22 mouse cellular contexts compared by ENCODE assay signal in genomic region chr13:103576856-103577255, GRCm38 (mm10).
DNase-seq lines count a peak whose midpoint lies in the region; ATAC-seq and TF ChIP-seq lines count a peak whose summit lies in the region.
"Had no signal": no experiment of that assay in that cellular context is flagged by ENCODE, and none has a peak within 500 bp of the region (broad histone marks: within the 10 kb centered on the region; RNA-seq: fewer than 3 reads in every experiment).

No protein-coding gene starts in this region.

- H3K9ac ChIP-seq in embryonic facial prominence, embryonic 14.5 days (ENCODE audit: low read depth, low read length) = no peak overlapping the region
- no peak overlapping the region for H3K9ac ChIP-seq in heart, embryonic 12.5 days
- H3K9ac ChIP-seq in limb, embryonic 14.5 days (ENCODE audit: low read depth, low read length, severe bottlenecking) = no peak overlapping the region

- no peaks in the 10 kb centered on the region for H3K27me3 ChIP-seq in embryonic facial prominence, embryonic 14.5 days (replicated peaks; ENCODE audit: control insufficient read depth, insufficient read depth, low read length)
- no peaks in the 10 kb centered on the region for H3K27me3 ChIP-seq in embryonic facial prominence, embryonic 10.5 days (replicated peaks; ENCODE audit: low read depth, poor library complexity, severe bottlenecking)
- no peaks in the 10 kb centered on the region for H3K27me3 ChIP-seq in heart, embryonic 12.5 days (replicated peaks)
- H3K27me3 ChIP-seq in limb, embryonic 14.5 days (ENCODE audit: control insufficient read depth, insufficient read depth, low read length) = no peaks in the 10 kb centered on the region
- no peaks in the 10 kb centered on the region for H3K27me3 ChIP-seq in limb, embryonic 10.5 days (ENCODE audit: low read depth, poor library complexity, severe bottlenecking)
- H3K27me3 ChIP-seq: CH12.LX, Patski had no signal

- no peak for ATAC-seq in embryonic facial prominence, embryonic 14.5 days (ENCODE audit: low read depth)
- ATAC-seq in heart, embryonic 12.5 days (ENCODE audit: insufficient number of reproducible peaks, low FRiP score) = no peak
- 0 out of 2 replicates have a peak, but pooled peaks have one; percentile 47 for ATAC-seq in limb, embryonic 14.5 days (ENCODE audit: low FRiP score, low read depth)
- ATAC-seq: activated CD4-positive, CD25-positive, alpha-beta regulatory T cell, adult 4 months; CD4-positive, CD25-positive, alpha-beta regulatory T cell, adult 4 months; Patski had no signal

- WGBS in embryonic facial prominence, embryonic 14.5 days = 29% methylated on average over 4 of the region's 4 CpGs
- WGBS in embryonic facial prominence, embryonic 10.5 days = 60% methylated on average over 4 of the region's 4 CpGs
- 60% methylated on average over 4 of the region's 4 CpGs for WGBS in heart, embryonic 12.5 days
- 12% methylated on average over 4 of the region's 4 CpGs for WGBS in limb, embryonic 14.5 days
- WGBS in limb, embryonic 10.5 days = 54% methylated on average over 4 of the region's 4 CpGs

- H3K36me3 ChIP-seq in embryonic facial prominence, embryonic 14.5 days (ENCODE audit: control insufficient read depth, insufficient read depth, low read length) = no peaks in the 10 kb centered on the region
- no peaks in the 10 kb centered on the region for H3K36me3 ChIP-seq in embryonic facial prominence, embryonic 10.5 days (replicated peaks)
- H3K36me3 ChIP-seq in heart, embryonic 12.5 days = no peaks in the 10 kb centered on the region
- no peaks in the 10 kb centered on the region for H3K36me3 ChIP-seq in limb, embryonic 14.5 days (ENCODE audit: control insufficient read depth, insufficient read depth, low read length)
- H3K36me3 ChIP-seq in limb, embryonic 10.5 days = no peaks in the 10 kb centered on the region
- H3K36me3 ChIP-seq: G1E had no signal

- H3K4me2 ChIP-seq in embryonic facial prominence, embryonic 14.5 days (ENCODE audit: low read depth, low read length) = no peak overlapping the region
- H3K4me2 ChIP-seq in heart, embryonic 12.5 days = no peak overlapping the region
- H3K4me2 ChIP-seq in limb, embryonic 14.5 days (replicated peaks; ENCODE audit: low read depth, low read length, severe bottlenecking) = no peak overlapping the region

- TF ChIP-seq POLR2A in limb, embryonic 14.5 days (IDR thresholded peaks at IDR 0.05; ENCODE audit: borderline replicate concordance, extremely low read depth, insufficient read depth, insufficient read length) = no peak

- H3K9me3 ChIP-seq in embryonic facial prominence, embryonic 14.5 days (ENCODE audit: control insufficient read depth, low read length) = no peaks in the 10 kb centered on the region
- no peaks in the 10 kb centered on the region for H3K9me3 ChIP-seq in embryonic facial prominence, embryonic 10.5 days
- H3K9me3 ChIP-seq in heart, embryonic 12.5 days (replicated peaks) = no peaks in the 10 kb centered on the region
- H3K9me3 ChIP-seq in limb, embryonic 14.5 days (ENCODE audit: control insufficient read depth, low read length) = no peaks in the 10 kb centered on the region
- H3K9me3 ChIP-seq in limb, embryonic 10.5 days (replicated peaks) = no peaks in the 10 kb centered on the region
- H3K9me3 ChIP-seq: G1E had no signal

- peaks cover 3% of the 10 kb centered on the region; the same call in 1 of the 2 replicates for H3K4me1 ChIP-seq in embryonic facial prominence, embryonic 14.5 days (ENCODE audit: control insufficient read depth, insufficient read depth, low read length)
- H3K4me1 ChIP-seq in embryonic facial prominence, embryonic 10.5 days = no peaks in the 10 kb centered on the region
- no peaks in the 10 kb centered on the region for H3K4me1 ChIP-seq in heart, embryonic 12.5 days (replicated peaks)
- no peaks in the 10 kb centered on the region for H3K4me1 ChIP-seq in limb, embryonic 14.5 days (ENCODE audit: control insufficient read depth, insufficient read depth, low read length)
- H3K4me1 ChIP-seq in limb, embryonic 10.5 days = no peaks in the 10 kb centered on the region

- no peak overlapping the region for H3K27ac ChIP-seq in embryonic facial prominence, embryonic 14.5 days (replicated peaks; ENCODE audit: low read depth, low read length)
- no peak overlapping the region for H3K27ac ChIP-seq in embryonic facial prominence, embryonic 10.5 days (replicated peaks)
- H3K27ac ChIP-seq in heart, embryonic 12.5 days (ENCODE audit: poor library complexity, severe bottlenecking) = no peak overlapping the region
- no peak overlapping the region for H3K27ac ChIP-seq in limb, embryonic 14.5 days (replicated peaks; ENCODE audit: low read depth, low read length)
- H3K27ac ChIP-seq in limb, embryonic 10.5 days = no peak overlapping the region

- DNase-seq in embryonic facial prominence, embryonic 14.5 days (ENCODE audit: low spot score) = peak; percentile 52
- DNase-seq in embryonic facial prominence, embryonic 10.5 days (ENCODE audit: low spot score) = no peak
- DNase-seq in heart, adult 11 months = peak; percentile 8
- DNase-seq in limb, embryonic 14.5 days (ENCODE audit: low spot score) = peak; percentile 60
- DNase-seq in limb, embryonic 10.5 days (ENCODE audit: low spot score) = no peak
- peak; percentile 23 for DNase-seq in forelimb bud, embryonic 11.5 days (ENCODE audit: low read depth, low spot score)
- DNase-seq in ovary, postnatal 14 days (ENCODE audit: low spot score) = no peak
- DNase-seq: adrenal gland, adult 2 months; adrenal gland, adult 8-10 months; adrenal gland, postnatal 10 days; adrenal gland, postnatal 14 days; adrenal gland, postnatal 25 days; adrenal gland, postnatal 36 days; B cell, adult 2 months; cerebellum, adult 11 months; cerebellum, adult 11-12 months had no signal

- no peak overlapping the region for H3K4me3 ChIP-seq in embryonic facial prominence, embryonic 14.5 days (ENCODE audit: low read depth, low read length)
- no peak overlapping the region for H3K4me3 ChIP-seq in embryonic facial prominence, embryonic 10.5 days
- no peak overlapping the region for H3K4me3 ChIP-seq in heart, embryonic 12.5 days
- H3K4me3 ChIP-seq in limb, embryonic 14.5 days (replicated peaks; ENCODE audit: low read length) = no peak overlapping the region
- no peak overlapping the region for H3K4me3 ChIP-seq in limb, embryonic 10.5 days

Comparison
In these comparisons a context has a peak if more than half of its experiments do, and no peak if none do; other contexts are left out.
1. DNase-seq: peak in embryonic facial prominence, embryonic 14.5 days (single experiment), heart, adult 11 months (single experiment), limb, embryonic 14.5 days (single experiment) and forelimb bud, embryonic 11.5 days (single experiment); none in embryonic facial prominence, embryonic 10.5 days (single experiment), limb, embryonic 10.5 days (single experiment) and ovary, postnatal 14 days (single experiment).